Mouse (Mus musculus): ENCODE measurements at regions not wholly inside any gene's neighbourhood (a gene's known extent, or its start where the extent isn't known, plus 50 kb on each side); places are given as distances from the start of the nearest gene placed in this dataset.
"Not testable (repeated sequence)": the region's sequence is repeated elsewhere in the genome, so short reads cannot be mapped to it uniquely, and the experiment has no call there.

DNA sequence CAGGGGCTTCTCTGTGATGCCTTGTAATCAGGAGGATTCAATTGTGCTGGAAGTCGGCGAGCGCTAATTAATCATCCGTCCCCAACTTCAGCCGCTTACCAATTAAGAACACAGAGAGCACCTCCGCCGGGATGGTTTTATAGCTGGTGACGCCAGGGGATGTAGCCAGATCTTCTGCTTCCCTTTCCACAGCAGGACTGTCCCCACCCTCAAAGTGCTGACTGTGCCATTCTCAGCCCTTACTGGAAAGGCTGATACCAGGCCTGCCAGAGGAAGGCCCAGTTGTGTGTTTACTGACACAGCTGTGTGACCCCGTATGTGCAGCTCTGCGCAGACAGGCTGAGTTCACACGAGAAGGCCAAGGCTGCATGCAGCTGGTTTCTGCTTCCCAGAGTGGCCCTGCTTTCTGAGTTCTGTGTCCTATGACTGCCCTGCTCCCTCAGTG lies 59.9 kb upstream of the Bend4 start:
- DNase-seq (ENCODE audit: low spot score): no peak

DNA sequence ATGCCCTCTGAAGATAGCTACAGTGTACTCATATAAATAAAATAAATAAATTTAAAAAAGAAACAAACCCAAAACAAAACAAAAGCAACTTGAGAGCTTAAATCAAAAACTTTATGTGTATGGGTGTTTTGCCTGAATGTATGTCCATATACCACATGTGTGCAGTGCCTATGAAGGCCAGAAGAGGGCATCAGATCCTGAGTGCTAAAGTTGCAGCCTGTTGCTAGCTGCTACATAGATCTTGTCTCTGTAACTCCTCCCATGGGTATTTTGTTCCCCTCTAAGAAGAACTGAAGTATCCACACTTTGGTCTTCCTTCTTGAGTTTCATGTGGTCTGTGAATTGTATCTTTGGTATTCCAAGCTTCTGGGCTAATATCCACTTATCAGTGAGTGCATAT lies 62.6 kb upstream of the Bend4 start:
- DNase-seq (ENCODE audit: low spot score): not testable (repeated sequence)

- no peak for DNase-seq (ENCODE audit: low spot score)
These were observed 64.8 kb upstream of the Bend4 start for GRCm38 (mm10) chr5:67492893-67493302.

GRCm38 (mm10) chr5:67496710-67497109 lies 68.6 kb upstream of the Bend4 start:
- no peak for DNase-seq (ENCODE audit: low spot score)

GRCm38 (mm10) chr5:67520251-67520650 lies 87.4 kb upstream of the Shisa3 start:
- DNase-seq (ENCODE audit: low spot score): no peak

DNA sequence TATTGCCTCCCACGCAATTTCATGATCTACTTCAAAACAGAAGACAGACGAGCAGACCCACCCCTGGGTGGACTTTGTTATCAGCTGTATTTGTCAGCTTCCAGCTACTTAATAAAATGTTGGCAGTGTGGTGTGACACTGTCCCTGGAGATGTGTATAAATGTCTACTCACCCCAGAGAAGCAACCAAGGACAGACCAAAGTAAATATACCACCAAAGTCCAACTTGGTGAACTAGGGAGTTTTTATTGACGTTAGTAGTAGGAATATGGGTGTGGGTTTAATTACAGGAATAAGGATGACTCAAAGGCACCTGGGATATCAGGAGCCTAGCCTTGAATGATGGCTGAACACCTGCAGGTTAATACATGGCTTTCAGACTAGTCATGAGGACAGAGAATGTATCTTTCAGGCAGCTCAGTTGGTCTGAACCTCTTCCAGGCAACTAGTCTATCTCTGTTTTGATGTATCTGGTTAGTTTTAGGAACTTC lies 86.2 kb upstream of the Shisa3 start:
- no peak for DNase-seq (ENCODE audit: low spot score)

DNA sequence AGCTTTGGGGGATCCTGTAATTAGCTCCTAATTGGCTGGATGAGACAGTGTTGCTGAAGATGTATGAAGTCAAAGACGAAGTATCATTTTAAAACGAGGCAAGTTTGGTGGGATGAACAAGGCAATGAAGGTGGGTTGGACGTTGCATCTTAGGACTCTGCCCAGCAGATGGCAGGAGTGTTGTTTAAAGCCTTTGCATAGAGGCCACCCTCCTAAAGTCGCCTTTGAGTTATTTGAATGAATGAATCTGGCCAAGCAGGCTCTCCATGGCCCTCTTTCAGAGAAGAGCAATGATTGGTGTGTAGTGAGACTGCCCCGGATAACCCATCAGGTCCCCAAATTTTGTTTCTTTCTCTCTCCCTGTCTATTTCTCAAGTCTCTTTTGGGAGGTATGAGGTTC lies 77.5 kb upstream of the Shisa3 start:
- DNase-seq (ENCODE audit: low spot score): no peak

DNA sequence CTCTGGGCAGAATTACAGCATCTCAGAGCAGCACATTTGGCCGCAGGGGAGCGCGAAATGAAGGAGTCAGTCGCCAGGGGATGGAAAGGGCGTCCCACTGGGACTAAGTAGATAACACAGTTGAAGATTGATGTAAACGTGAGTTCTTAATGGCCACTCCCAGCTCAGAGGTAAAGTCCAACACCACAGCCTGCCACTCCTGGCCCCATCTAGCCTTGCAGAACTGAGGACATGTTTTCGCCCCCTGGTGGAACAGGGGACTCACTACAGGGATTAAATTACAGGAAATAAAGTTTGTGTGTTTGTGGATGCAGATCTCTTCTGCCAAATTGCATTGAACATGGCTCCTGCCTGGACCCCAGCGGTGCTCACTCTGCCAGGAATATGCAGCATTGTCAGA lies 76.7 kb upstream of the Shisa3 start:
- DNase-seq (ENCODE audit: low spot score): no peak

GRCm38 (mm10) chr5:67532351-67532750 lies 75.3 kb upstream of the Shisa3 start:
- DNase-seq (ENCODE audit: low spot score): peak; percentile 75

GRCm38 (mm10) chr5:67532756-67533255 lies 74.9 kb upstream of the Shisa3 start:
- DNase-seq (ENCODE audit: low spot score): peak; percentile 43

- no peak for DNase-seq (ENCODE audit: low spot score)
These were observed 73.6 kb upstream of the Shisa3 start for GRCm38 (mm10) chr5:67534056-67534455.

- DNase-seq (ENCODE audit: low spot score): no peak
These were observed 69.7 kb upstream of the Shisa3 start for GRCm38 (mm10) chr5:67537990-67538389.

DNA sequence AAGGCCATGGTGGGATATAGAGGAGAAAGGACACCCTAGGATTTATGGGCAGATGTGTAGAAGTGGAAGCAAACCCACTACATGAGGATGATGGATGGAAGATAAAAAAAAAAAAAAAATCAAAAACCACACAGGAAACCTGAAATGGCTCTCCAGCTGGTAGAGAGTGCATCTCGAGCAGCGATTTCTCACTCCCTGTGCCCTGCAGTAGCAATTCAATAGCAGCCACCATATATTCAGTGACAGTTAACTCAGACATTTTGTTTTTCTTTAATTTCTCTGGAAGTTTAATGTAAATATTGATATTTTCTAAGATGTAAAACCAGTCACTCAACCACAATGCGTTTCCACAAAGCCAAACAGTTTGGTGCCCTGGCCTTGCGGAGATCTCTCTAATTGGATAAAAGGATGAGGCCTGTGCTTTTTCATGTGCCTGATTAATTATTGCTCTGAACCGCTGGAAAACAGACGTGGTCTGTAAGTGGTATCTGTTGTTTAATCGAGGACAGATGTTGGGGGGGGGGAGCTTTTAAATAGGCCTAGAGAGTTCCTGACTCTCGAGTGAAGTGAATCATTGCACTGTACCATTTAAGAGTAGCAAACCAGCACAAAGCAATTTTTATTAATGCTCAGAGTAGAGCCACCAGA lies 68.0 kb upstream of the Shisa3 start:
- DNase-seq (ENCODE audit: low spot score): no peak

DNA sequence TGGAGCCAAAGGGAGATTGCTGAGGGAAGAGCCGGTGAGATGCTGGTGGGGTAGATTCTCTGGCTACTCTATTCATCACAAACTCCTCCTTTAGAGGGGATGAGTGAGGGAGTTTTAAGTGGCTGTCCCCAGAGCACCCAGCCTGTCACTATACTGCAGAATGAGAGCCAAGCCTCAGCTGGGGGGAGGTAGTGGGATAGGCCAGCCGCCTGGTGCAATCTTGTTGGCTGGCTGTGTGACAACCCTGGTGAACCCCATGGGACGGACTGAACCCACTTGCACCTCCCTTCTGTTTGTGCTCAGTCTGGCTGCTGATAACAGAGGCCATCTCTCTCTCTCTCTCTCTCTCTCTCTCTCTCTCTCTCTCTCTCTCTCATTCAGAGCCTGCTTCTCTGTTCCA lies 65.8 kb upstream of the Shisa3 start:
- DNase-seq (ENCODE audit: low spot score): no peak

- no peak for DNase-seq (ENCODE audit: low spot score)
These were observed 63.6 kb upstream of the Shisa3 start for GRCm38 (mm10) chr5:67544028-67544589.

- no peak for DNase-seq (ENCODE audit: low spot score)
These were observed 57.4 kb upstream of the Shisa3 start for GRCm38 (mm10) chr5:67550257-67550656.

DNA sequence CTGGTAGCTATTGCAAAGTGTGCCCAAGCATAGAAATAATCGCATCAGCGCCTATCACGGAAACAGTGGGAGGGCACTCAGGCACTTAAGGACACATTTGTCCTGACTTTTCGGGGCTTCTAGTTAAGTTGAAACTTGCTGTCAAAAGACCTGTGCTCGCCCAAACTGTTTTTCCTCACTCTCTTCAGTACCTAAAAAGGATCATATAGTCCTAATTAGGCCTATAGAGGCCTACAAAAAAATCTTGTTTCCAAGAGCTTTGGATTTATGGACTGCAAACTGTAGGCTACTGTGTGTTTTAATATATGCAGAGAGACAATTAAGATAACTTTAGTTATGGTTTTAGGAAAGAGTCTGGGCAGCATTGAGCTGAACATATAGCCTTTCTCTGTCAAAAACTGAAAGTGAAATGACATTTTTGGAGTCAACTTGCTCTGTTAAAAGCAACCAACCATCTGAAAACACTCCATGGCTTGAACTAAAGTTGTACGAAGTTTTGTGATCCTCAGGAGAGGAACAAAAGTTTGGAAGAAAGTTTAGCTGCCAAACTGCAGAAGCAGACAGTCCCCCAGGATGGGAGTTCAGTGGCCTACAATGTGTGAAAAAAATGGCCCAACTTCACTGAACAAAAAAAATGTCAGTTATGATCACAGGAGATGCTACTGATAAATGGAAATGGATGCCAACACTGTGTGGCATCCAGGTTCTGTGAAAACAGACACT lies 55.9 kb upstream of the Shisa3 start:
- no peak for DNase-seq (ENCODE audit: low spot score)

DNA sequence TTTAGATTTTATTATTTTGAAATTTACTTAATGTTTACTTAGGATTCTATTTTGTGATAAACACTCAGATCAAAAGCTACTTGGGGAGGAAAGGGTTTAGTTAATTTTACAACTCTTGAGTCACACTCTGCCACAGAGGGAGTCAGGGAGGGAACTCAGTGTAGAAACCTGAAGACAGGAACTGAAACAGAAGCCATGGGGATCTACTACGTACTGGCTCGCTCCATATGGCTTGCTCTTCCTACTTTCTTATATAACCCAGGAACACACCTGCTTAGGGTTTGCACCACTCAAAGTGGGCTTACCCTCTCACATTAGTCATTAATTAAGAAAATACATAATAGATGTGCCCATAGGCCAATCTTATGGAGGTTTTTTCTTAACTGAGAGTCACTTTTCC lies 54.8 kb upstream of the Shisa3 start:
- DNase-seq (ENCODE audit: low spot score): no peak

All from testis, postnatal 14 days (tissue).